Comparison of ENCODE assay signal across 9 mouse cellular contexts in the genomic region with DNA sequence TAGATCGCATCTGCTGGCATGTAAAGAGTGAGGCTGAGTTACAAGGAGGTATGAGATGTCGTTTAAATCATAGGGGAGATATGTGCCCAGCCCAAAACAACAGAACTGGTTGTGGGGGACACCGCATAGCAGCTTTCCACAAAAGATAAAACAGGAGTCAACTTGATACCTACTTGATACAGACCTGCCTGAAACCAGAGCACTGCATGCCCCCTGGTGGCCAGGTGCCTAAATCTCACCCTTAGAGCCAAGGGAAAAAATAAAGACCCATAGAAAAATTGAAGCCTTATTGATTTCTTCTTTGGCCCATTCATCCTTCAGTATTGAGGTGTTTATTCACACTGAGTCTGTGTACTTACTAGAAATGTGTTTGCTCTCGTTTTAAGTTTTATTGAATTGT. TPM values are rescaled to one million over a fixed set of nuclear protein-coding genes. Genes with fewer than 3 reads are reported as not detected.
DNase-seq lines count a peak whose midpoint lies in the region; ATAC-seq and TF ChIP-seq lines count a peak whose summit lies in the region.
"Had no signal": no experiment of that assay in that cellular context is flagged by ENCODE, and none has a peak within 500 bp of the region (broad histone marks: within the 10 kb centered on the region; RNA-seq: fewer than 3 reads in every experiment).

No protein-coding gene starts in this region.

- H3K79me2 ChIP-seq in MEL (ENCODE audit: control insufficient read depth, insufficient read depth, low read length, poor library complexity): no peaks in the 10 kb centered on the region

- peak; percentile 58 for DNase-seq in limb, embryonic 11.5 days (ENCODE audit: low spot score)
- DNase-seq in limb, embryonic 10.5 days (ENCODE audit: low spot score): no peak
- peak; percentile 25 for DNase-seq in MEL (ENCODE audit: low read depth, low spot score)
- DNase-seq in brain, adult 2 months (ENCODE audit: low read depth, low spot score): peak; percentile 54
- DNase-seq in natural killer cell, adult 2 months (ENCODE audit: low spot score in 2 of 2): peak; percentile 7 to 59
- no peak for DNase-seq in Muller cell, postnatal 12 days (ENCODE audit: inconsistent ontology term)
- DNase-seq in right cerebral cortex, postnatal 14 days: no peak

- H3K4me1 ChIP-seq in limb, embryonic 11.5 days (ENCODE audit: control insufficient read depth, insufficient read depth, low read length): no peaks in the 10 kb centered on the region
- peaks cover 5% of the 10 kb centered on the region; the same call in 1 of the 2 replicates for H3K4me1 ChIP-seq in limb, embryonic 10.5 days
- peaks cover 6 to 17% of the 10 kb centered on the region in 2 experiments for H3K4me1 ChIP-seq in MEL (ENCODE audit: control insufficient read depth in 1 of 2, insufficient read depth in 2 of 2, low read length in 2 of 2)
- 0 out of 2 replicates have a peak, but pooled peaks cover 3% of the 10 kb centered on the region for H3K4me1 ChIP-seq in intestine, embryonic 15.5 days (replicated peaks)

- H3K9me3 ChIP-seq in limb, embryonic 11.5 days (ENCODE audit: control insufficient read depth, low read length): peaks cover 4% of the 10 kb centered on the region; the same call in 1 of the 2 replicates
- H3K9me3 ChIP-seq in limb, embryonic 10.5 days (replicated peaks): no peaks in the 10 kb centered on the region
- H3K9me3 ChIP-seq in MEL (replicated peaks; ENCODE audit: insufficient read depth, low read length): no peaks in the 10 kb centered on the region
- no peaks in the 10 kb centered on the region for H3K9me3 ChIP-seq in intestine, embryonic 15.5 days
- H3K9me3 ChIP-seq: midbrain, embryonic 12.5 days had no signal

- 81% methylated on average over 4 of the region's 4 CpGs for WGBS in limb, embryonic 11.5 days
- WGBS in limb, embryonic 10.5 days: 79% methylated on average over 4 of the region's 4 CpGs
- 69% methylated on average over 4 of the region's 4 CpGs for WGBS in intestine, embryonic 15.5 days

- ATAC-seq in limb, embryonic 11.5 days (ENCODE audit: insufficient number of reproducible peaks, low FRiP score, low TSS enrichment, low read depth): no peak
- peak; percentile 29; the same call in 1 of the 2 replicates for ATAC-seq in intestine, embryonic 15.5 days

- peaks cover 5% of the 10 kb centered on the region for H3K36me3 ChIP-seq in limb, embryonic 11.5 days (ENCODE audit: control insufficient read depth, insufficient read depth, low read length)
- H3K36me3 ChIP-seq in limb, embryonic 10.5 days: peaks cover 76% of the 10 kb centered on the region
- peaks cover 1 to 14% of the 10 kb centered on the region in 2 experiments for H3K36me3 ChIP-seq in MEL (ENCODE audit: control insufficient read depth in 1 of 2, insufficient read depth in 2 of 2, low read length in 2 of 2)
- 0 out of 2 replicates have a peak, but pooled peaks cover 3% of the 10 kb centered on the region for H3K36me3 ChIP-seq in intestine, embryonic 15.5 days

- no peak overlapping the region for H3K27ac ChIP-seq in limb, embryonic 11.5 days (replicated peaks; ENCODE audit: low read depth, low read length)
- H3K27ac ChIP-seq in limb, embryonic 10.5 days: no peak overlapping the region
- no peak overlapping the region for H3K27ac ChIP-seq in MEL (ENCODE audit: control insufficient read depth, low read depth, low read length)
- H3K27ac ChIP-seq in intestine, embryonic 15.5 days: no peak overlapping the region
- H3K27ac ChIP-seq: midbrain, embryonic 12.5 days had no signal

- peak; percentile 43 to 63 (median 62) for TF ChIP-seq CTCF in MEL (IDR thresholded peaks at IDR 0.05 in 2 of 3, conservative IDR thresholded peaks at IDR 0.05 in 1 of 3; ENCODE audit: control insufficient read depth in 1 of 3, insufficient read depth in 1 of 3, low read depth in 2 of 3, low read length in 3 of 3, poor library complexity in 1 of 3, severe bottlenecking in 1 of 3)

- no peaks in the 10 kb centered on the region for H3K27me3 ChIP-seq in limb, embryonic 11.5 days (ENCODE audit: control insufficient read depth, insufficient read depth, low read length)
- no peaks in the 10 kb centered on the region for H3K27me3 ChIP-seq in limb, embryonic 10.5 days (ENCODE audit: low read depth, poor library complexity, severe bottlenecking)
- no peaks in the 10 kb centered on the region for H3K27me3 ChIP-seq in MEL (ENCODE audit: control insufficient read depth in 1 of 2, insufficient read depth in 2 of 2, low read length in 2 of 2)
- H3K27me3 ChIP-seq in intestine, embryonic 15.5 days (replicated peaks): no peaks in the 10 kb centered on the region
- H3K27me3 ChIP-seq: midbrain, embryonic 12.5 days had no signal

- TF ChIP-seq POLR2A in MEL (IDR thresholded peaks at IDR 0.05; ENCODE audit: control insufficient read depth in 1 of 2, insufficient read depth in 1 of 2, low read depth in 1 of 2, low read length in 2 of 2, poor library complexity in 1 of 2): no peak

- H3K4me2 ChIP-seq in limb, embryonic 11.5 days (ENCODE audit: low read depth, severe bottlenecking): no peak overlapping the region
- H3K4me2 ChIP-seq in intestine, embryonic 15.5 days (replicated peaks): no peak overlapping the region
- H3K4me2 ChIP-seq: midbrain, embryonic 12.5 days had no signal

- TF ChIP-seq EP300 in MEL (IDR thresholded peaks at IDR 0.05; ENCODE audit: low read depth in 1 of 2, low read length in 2 of 2): no peak

- TF ChIP-seq RAD21 in MEL (IDR thresholded peaks at IDR 0.05; ENCODE audit: low read depth, low read length): peak; percentile 41

- no peak overlapping the region for H3K4me3 ChIP-seq in limb, embryonic 11.5 days (ENCODE audit: low read depth, low read length)
- H3K4me3 ChIP-seq in limb, embryonic 10.5 days: no peak overlapping the region
- H3K4me3 ChIP-seq in MEL (ENCODE audit: control insufficient read depth in 1 of 2, insufficient read depth in 1 of 2, low read depth in 2 of 2, low read length in 2 of 2): no peak overlapping the region
- H3K4me3 ChIP-seq in intestine, embryonic 15.5 days (replicated peaks): no peak overlapping the region
- H3K4me3 ChIP-seq: midbrain, embryonic 12.5 days had no signal

- H3K9ac ChIP-seq in limb, embryonic 11.5 days (ENCODE audit: low read length): no peak overlapping the region
- H3K9ac ChIP-seq in MEL (ENCODE audit: control insufficient read depth, low read depth, low read length, poor library complexity, severe bottlenecking): no peak overlapping the region
- H3K9ac ChIP-seq in intestine, embryonic 15.5 days: no peak overlapping the region
- H3K9ac ChIP-seq: midbrain, embryonic 12.5 days had no signal

TF ChIP-seq in MEL, 35 proteins besides CTCF, POLR2A, EP300 and RAD21:
- TF ChIP-seq ZMIZ1 (IDR thresholded peaks at IDR 0.05; ENCODE audit: low read depth, low read length): no peak
- no peak for TF ChIP-seq HCFC1 (IDR thresholded peaks at IDR 0.05; ENCODE audit: low read depth, low read length)
- TF ChIP-seq TBP (IDR thresholded peaks at IDR 0.05; ENCODE audit: low read depth, low read length): no peak
- no peak for TF ChIP-seq KAT2A (conservative IDR thresholded peaks at IDR 0.05; ENCODE audit: low read depth, low read length)
- TF ChIP-seq ZKSCAN1 (IDR thresholded peaks at IDR 0.05; ENCODE audit: low read depth, low read length): no peak
- TF ChIP-seq MAZ (IDR thresholded peaks at IDR 0.05; ENCODE audit: low read depth, low read length): no peak
- TF ChIP-seq SMC3 (IDR thresholded peaks at IDR 0.05; ENCODE audit: low read depth, low read length): peak; percentile 52
- TF ChIP-seq NELFE (IDR thresholded peaks at IDR 0.05; ENCODE audit: low read depth, low read length): no peak

RNA-seq across cellular contexts. Expression of a gene that starts 45.5 kb away (rescaled TPM):
- polyA plus RNA-seq in limb, embryonic 11.5 days (2014; fragmentation: Nextera tagmentation; extraction: Ambion mirVana): 1.3 and 2.2 TPM in 2 replicates
- 0.82 and 1.2 TPM in 2 replicates for polyA plus RNA-seq in limb, embryonic 10.5 days (2016; fragmentation: Nextera tagmentation; extraction: Ambion mirVana)
- total RNA-seq in MEL (2012; rRNA removed): not detected in 2 replicates
- polyA plus RNA-seq in MEL (2012; ENCODE audit: insufficient read depth in 1 of 2, insufficient read length in 2 of 2, low read depth in 1 of 2, low replicate concordance in 2 of 2, missing spikeins in 1 of 2): not detected
- 0.55 and 0.88 TPM in 2 replicates for polyA plus RNA-seq in intestine, embryonic 15.5 days (2015; fragmentation: Nextera tagmentation; extraction: Ambion mirVana)
- polyA plus RNA-seq: midbrain, embryonic 12.5 days had no signal

Comparison
In these comparisons a context has a peak if more than half of its experiments do, and no peak if none do; other contexts are left out.
1. DNase-seq: peak in limb, embryonic 11.5 days (single experiment), MEL (single experiment), brain, adult 2 months (single experiment) and natural killer cell, adult 2 months (2 of 2); none in limb, embryonic 10.5 days (single experiment), Muller cell, postnatal 12 days (single experiment) and right cerebral cortex, postnatal 14 days (single experiment).